Mouse (Mus musculus): ENCODE data around the gene Sod2.
A peak's percentile ranks its signal among the peaks of the same experiment; 100 is the strongest.
"Not testable (repeated sequence)": the region's sequence is repeated elsewhere in the genome, so short reads cannot be mapped to it uniquely, and the experiment has no call there.

Sod2 gene

GRCm38 (mm10) chr17:13006546-13006945, at the start of gene Sod2:
Sod2 (plus strand) TSS chr17:13006846.
- DNase-seq (ENCODE audit: low read depth, low spot score); H3K27me3 ChIP-seq (ENCODE audit: control insufficient read depth, insufficient read depth, low read length, poor library complexity, severe bottlenecking); H3K36me3 ChIP-seq (ENCODE audit: control insufficient read depth, insufficient read depth, low read length, poor library complexity, severe bottlenecking): not testable (repeated sequence)

- H3K27me3 ChIP-seq (ENCODE audit: control insufficient read depth, insufficient read depth, low read length, poor library complexity, severe bottlenecking); DNase-seq (ENCODE audit: low read depth, low spot score); H3K36me3 ChIP-seq (ENCODE audit: control insufficient read depth, insufficient read depth, low read length, poor library complexity, severe bottlenecking): not testable (repeated sequence)
These were observed 47.3 kb upstream of the Sod2 start for GRCm38 (mm10) chr17:12959377-12959776.

- no peaks in the 10 kb centered on the region; the same call in 1 of the 2 replicates for H3K36me3 ChIP-seq (ENCODE audit: control insufficient read depth, insufficient read depth, low read length, poor library complexity, severe bottlenecking)
- H3K27me3 ChIP-seq (ENCODE audit: control insufficient read depth, insufficient read depth, low read length, poor library complexity, severe bottlenecking), result no peaks in the 10 kb centered on the region
- peak; percentile 96 for DNase-seq (ENCODE audit: low read depth, low spot score)
These were observed 46.2 kb upstream of the Sod2 start, which contains the start of gene Acat2 for GRCm38 (mm10) chr17:12960331-12960873. Acat2 (minus strand) TSS chr17:12960747.

- no peaks in the 10 kb centered on the region for H3K27me3 ChIP-seq (ENCODE audit: control insufficient read depth, insufficient read depth, low read length, poor library complexity, severe bottlenecking)
- H3K36me3 ChIP-seq (ENCODE audit: control insufficient read depth, insufficient read depth, low read length, poor library complexity, severe bottlenecking), result peaks cover 4% of the 10 kb centered on the region; the same call in 1 of the 2 replicates
- DNase-seq (ENCODE audit: low read depth, low spot score), result no peak
These were observed 43.2 kb upstream of the Sod2 start for GRCm38 (mm10) chr17:12963476-12963875.

GRCm38 (mm10) chr17:12967173-12967572, 39.5 kb upstream of the Sod2 start:
- DNase-seq (ENCODE audit: low read depth, low spot score), result no peak
- H3K36me3 ChIP-seq (ENCODE audit: control insufficient read depth, insufficient read depth, low read length, poor library complexity, severe bottlenecking), result peaks cover 10% of the 10 kb centered on the region; the same call in 1 of the 2 replicates
- H3K27me3 ChIP-seq (ENCODE audit: control insufficient read depth, insufficient read depth, low read length, poor library complexity, severe bottlenecking), result no peaks in the 10 kb centered on the region

- Histone ChIP-seq H3K36me3 (ENCODE audit: control insufficient read depth, insufficient read depth, low read length, poor library complexity, severe bottlenecking) (peaks cover 16% of the 10 kb centered on the region), H3K27me3 (ENCODE audit: control insufficient read depth, insufficient read depth, low read length, poor library complexity, severe bottlenecking) (no peaks in the 10 kb centered on the region)
- no peak for DNase-seq (ENCODE audit: low read depth, low spot score)
These were observed 32.8 kb upstream of the Sod2 start for GRCm38 (mm10) chr17:12973851-12974250.

GRCm38 (mm10) chr17:12978546-12978945, 28.1 kb upstream of the Sod2 start:
- peaks cover 29% of the 10 kb centered on the region for H3K36me3 ChIP-seq (ENCODE audit: control insufficient read depth, insufficient read depth, low read length, poor library complexity, severe bottlenecking)
- DNase-seq (ENCODE audit: low read depth, low spot score), result no peak
- no peaks in the 10 kb centered on the region for H3K27me3 ChIP-seq (ENCODE audit: control insufficient read depth, insufficient read depth, low read length, poor library complexity, severe bottlenecking)

- peaks cover 27% of the 10 kb centered on the region for H3K36me3 ChIP-seq (ENCODE audit: control insufficient read depth, insufficient read depth, low read length, poor library complexity, severe bottlenecking)
- DNase-seq (ENCODE audit: low read depth, low spot score), result no peak
- H3K27me3 ChIP-seq (ENCODE audit: control insufficient read depth, insufficient read depth, low read length, poor library complexity, severe bottlenecking), result no peaks in the 10 kb centered on the region
These were observed 22.7 kb upstream of the Sod2 start for GRCm38 (mm10) chr17:12983988-12984387.

GRCm38 (mm10) chr17:12988096-12988495, 18.6 kb upstream of the Sod2 start:
- H3K36me3 ChIP-seq (ENCODE audit: control insufficient read depth, insufficient read depth, low read length, poor library complexity, severe bottlenecking); H3K27me3 ChIP-seq (ENCODE audit: control insufficient read depth, insufficient read depth, low read length, poor library complexity, severe bottlenecking): not testable (repeated sequence)
- DNase-seq (ENCODE audit: low read depth, low spot score), result peak; percentile 43

GRCm38 (mm10) chr17:12990567-12991145, 16.0 kb upstream of the Sod2 start:
- no peak for DNase-seq (ENCODE audit: low read depth, low spot score)
- Histone ChIP-seq H3K27me3 (ENCODE audit: control insufficient read depth, insufficient read depth, low read length, poor library complexity, severe bottlenecking) (no peaks in the 10 kb centered on the region), H3K36me3 (ENCODE audit: control insufficient read depth, insufficient read depth, low read length, poor library complexity, severe bottlenecking) (0 out of 2 replicates have a peak, but pooled peaks cover 1% of the 10 kb centered on the region)

- no peaks in the 10 kb centered on the region for H3K27me3 ChIP-seq (ENCODE audit: control insufficient read depth, insufficient read depth, low read length, poor library complexity, severe bottlenecking)
- peak; percentile 71 for DNase-seq (ENCODE audit: low read depth, low spot score)
- no peaks in the 10 kb centered on the region for H3K36me3 ChIP-seq (ENCODE audit: control insufficient read depth, insufficient read depth, low read length, poor library complexity, severe bottlenecking)
These were observed 15.4 kb upstream of the Sod2 start for GRCm38 (mm10) chr17:12991194-12991634.

GRCm38 (mm10) chr17:12991635-12992358, 14.8 kb upstream of the Sod2 start:
- Histone ChIP-seq H3K36me3 (ENCODE audit: control insufficient read depth, insufficient read depth, low read length, poor library complexity, severe bottlenecking) (no peaks in the 10 kb centered on the region), H3K27me3 (ENCODE audit: control insufficient read depth, insufficient read depth, low read length, poor library complexity, severe bottlenecking) (no peaks in the 10 kb centered on the region)
- peak; percentile 82 for DNase-seq (ENCODE audit: low read depth, low spot score)

- DNase-seq (ENCODE audit: low read depth, low spot score), result peak; percentile 88
- H3K27me3 ChIP-seq (ENCODE audit: control insufficient read depth, insufficient read depth, low read length, poor library complexity, severe bottlenecking), result no peaks in the 10 kb centered on the region
- no peaks in the 10 kb centered on the region for H3K36me3 ChIP-seq (ENCODE audit: control insufficient read depth, insufficient read depth, low read length, poor library complexity, severe bottlenecking)
These were observed 14.1 kb upstream of the Sod2 start for GRCm38 (mm10) chr17:12992470-12992991.

- H3K27me3 ChIP-seq (ENCODE audit: control insufficient read depth, insufficient read depth, low read length, poor library complexity, severe bottlenecking), result no peaks in the 10 kb centered on the region
- no peaks in the 10 kb centered on the region for H3K36me3 ChIP-seq (ENCODE audit: control insufficient read depth, insufficient read depth, low read length, poor library complexity, severe bottlenecking)
- no peak for DNase-seq (ENCODE audit: low read depth, low spot score)
These were observed 12.6 kb upstream of the Sod2 start, which contains the start of gene Wtap for GRCm38 (mm10) chr17:12994069-12994468. Wtap (minus strand) TSS chr17:12994169.

GRCm38 (mm10) chr17:12996345-12996744, 10.3 kb upstream of the Sod2 start:
- peak; percentile 71 for DNase-seq (ENCODE audit: low read depth, low spot score)
- H3K36me3 ChIP-seq (ENCODE audit: control insufficient read depth, insufficient read depth, low read length, poor library complexity, severe bottlenecking), result no peaks in the 10 kb centered on the region

More at GRCm38 (mm10) chr17:12996345-12996744, 10.3 kb upstream of the Sod2 start:
- no peaks in the 10 kb centered on the region for H3K27me3 ChIP-seq (ENCODE audit: control insufficient read depth, insufficient read depth, low read length, poor library complexity, severe bottlenecking)

Measured in splenic B cell, adult 2 months (primary cell).